Mouse (Mus musculus) thymus, adult 2 months (tissue): ENCODE measurements around the gene Slc4a4. TPM values are rescaled to one million over a fixed set of nuclear protein-coding genes. Genes with fewer than 3 reads are reported as not detected.

ENCODE experiments used
- DNase-seq: peaks from one replicate; pipeline ENCODE4 v3.0.0; 2021
- H3K27ac ChIP-seq: fragments of 200-500 bp; 2 replicates; pipeline ENCODE4 v1.5.1; 2012; ENCODE audit warnings: low read length, control low read depth; ENCODE audit not compliant: control insufficient read depth, insufficient read depth
- H3K27me3 ChIP-seq: fragments of 200-500 bp; 2 replicates; pipeline ENCODE4 v1.6.1; 2012; ENCODE audit warnings: mild to moderate bottlenecking, low read length, moderate library complexity, mixed read lengths; ENCODE audit not compliant: control insufficient read depth, insufficient read depth
- H3K36me3 ChIP-seq: fragments of 200-500 bp; 2 replicates; pipeline ENCODE4 v1.6.1; 2012; ENCODE audit warnings: mild to moderate bottlenecking, low read length, moderate library complexity; ENCODE audit not compliant: control insufficient read depth, insufficient read depth
- H3K4me1 ChIP-seq: fragments of 200-500 bp; replicated peaks from 2 replicates; pipeline ENCODE4 v1.6.1; 2012; ENCODE audit warnings: low read length; ENCODE audit not compliant: control insufficient read depth, insufficient read depth
- H3K4me3 ChIP-seq: fragments of 200-500 bp; 2 replicates; pipeline ENCODE4 v1.5.1; 2012; ENCODE audit warnings: mild to moderate bottlenecking, low read length, control low read depth, moderate library complexity; ENCODE audit not compliant: control insufficient read depth, insufficient read depth
- CTCF ChIP-seq: fragments of 200-500 bp; IDR thresholded peaks from 2 replicates; pipeline ENCODE4 v1.5.1; 2012; ENCODE audit warnings: mild to moderate bottlenecking, control low read depth, low read length, moderate library complexity, borderline replicate concordance; ENCODE audit not compliant: control insufficient read depth, poor library complexity, insufficient read depth; ENCODE audit errors: extremely low read depth
- POLR2A ChIP-seq: fragments of 200-500 bp; IDR thresholded peaks from 2 replicates; pipeline ENCODE4 v1.6.1; 2012; ENCODE audit warnings: mild to moderate bottlenecking, low read length, control low read depth, moderate library complexity; ENCODE audit not compliant: control insufficient read depth, poor library complexity, insufficient read depth; ENCODE audit errors: extremely low read depth
- WGBS: fragments of 180-500 bp; shearing (Covaris S2); methylation state at CpG from one replicate; pipeline ENCODE4 v1.1.7; 2018; 5-methylcytosine and 5-hydroxymethylcytosine counted together
- polyA plus RNA-seq: library from polyadenylated mRNA; depleted of rRNA; stranded (reverse); fragments of >200 nt; gene quantifications from 2 replicates; pipeline ENCODE4 v1.2.3, GENCODE M21; 2012

The Slc4a4 gene
- polyA plus RNA-seq, 1 experiment, result 2.0 TPM

GRCm38 (mm10) chr5:89024413-89024812 is 137.8 kb downstream of the Slc4a4 start:
- Histone ChIP-seq H3K4me1 (no peaks in the 10 kb centered on the region), H3K27me3 (no peaks in the 10 kb centered on the region), H3K4me3 (no peak overlapping the region), H3K36me3 (no peaks in the 10 kb centered on the region), H3K27ac (no peak overlapping the region)
- DNase-seq, result no peak
- no peak for TF ChIP-seq POLR2A
- no peak for TF ChIP-seq CTCF
- 93% methylated on average over 4 of the region's 4 CpGs for WGBS

- Histone ChIP-seq H3K27ac (no peak overlapping the region), H3K4me1 (no peaks in the 10 kb centered on the region), H3K4me3 (no peak overlapping the region), H3K36me3 (no peaks in the 10 kb centered on the region), H3K27me3 (no peaks in the 10 kb centered on the region)
- no peak for DNase-seq
- TF ChIP-seq POLR2A, result no peak
- no peak for TF ChIP-seq CTCF
- WGBS, result 99% methylated on average over 4 of the region's 4 CpGs
These were observed 141.0 kb downstream of the Slc4a4 start for GRCm38 (mm10) chr5:89027518-89028085.

GRCm38 (mm10) chr5:89032647-89033046 is 146.0 kb downstream of the Slc4a4 start:
- Histone ChIP-seq H3K27ac (no peak overlapping the region), H3K4me3 (no peak overlapping the region), H3K4me1 (no peaks in the 10 kb centered on the region), H3K36me3 (no peaks in the 10 kb centered on the region), H3K27me3 (no peaks in the 10 kb centered on the region)
- no peak for DNase-seq
- TF ChIP-seq POLR2A, result no peak
- no peak for TF ChIP-seq CTCF
- 88% methylated on average over 8 of the region's 8 CpGs for WGBS

- Histone ChIP-seq H3K27ac (no peak overlapping the region), H3K36me3 (no peaks in the 10 kb centered on the region), H3K27me3 (no peaks in the 10 kb centered on the region), H3K4me3 (no peak overlapping the region), H3K4me1 (no peaks in the 10 kb centered on the region)
- 93% methylated on average over 4 of the region's 4 CpGs for WGBS
- no peak for TF ChIP-seq POLR2A
- TF ChIP-seq CTCF, result no peak
- DNase-seq, result no peak
These were observed 146.6 kb downstream of the Slc4a4 start for GRCm38 (mm10) chr5:89033256-89033655.

GRCm38 (mm10) chr5:89036147-89036546 is 149.5 kb downstream of the Slc4a4 start:
- H3K36me3 ChIP-seq, result no peaks in the 10 kb centered on the region
- 10% methylated on average over 5 of the region's 5 CpGs for WGBS
- no peak for TF ChIP-seq POLR2A
- TF ChIP-seq CTCF, result no peak
- H3K27ac ChIP-seq, result no peak overlapping the region
- H3K4me3 ChIP-seq, result no peak overlapping the region
- no peaks in the 10 kb centered on the region for H3K27me3 ChIP-seq
- H3K4me1 ChIP-seq, result no peaks in the 10 kb centered on the region
- peak; percentile 10 for DNase-seq

- H3K4me1 ChIP-seq, result no peaks in the 10 kb centered on the region
- H3K4me3 ChIP-seq, result no peak overlapping the region
- no peak for TF ChIP-seq POLR2A
- no peak for TF ChIP-seq CTCF
- no peaks in the 10 kb centered on the region for H3K27me3 ChIP-seq
- no peaks in the 10 kb centered on the region for H3K36me3 ChIP-seq
- 80% methylated on average over 3 of the region's 3 CpGs for WGBS
- H3K27ac ChIP-seq, result no peak overlapping the region
- no peak for DNase-seq
These were observed 154.2 kb downstream of the Slc4a4 start for GRCm38 (mm10) chr5:89040814-89041213.

- no peak for DNase-seq
- Histone ChIP-seq H3K27ac (no peak overlapping the region), H3K36me3 (no peaks in the 10 kb centered on the region), H3K27me3 (no peaks in the 10 kb centered on the region), H3K4me3 (no peak overlapping the region), H3K4me1 (no peaks in the 10 kb centered on the region)
- TF ChIP-seq CTCF (no peak), POLR2A (no peak)
- 81% methylated on average over 5 of the region's 5 CpGs for WGBS
These were observed 157.2 kb downstream of the Slc4a4 start for GRCm38 (mm10) chr5:89043846-89044245.
